Mouse (Mus musculus) thymus, postnatal 14 days (tissue): Measurements from ENCODE around the gene Ckm.

Experiments used
- DNase-seq: peaks from one replicate; pipeline ENCODE4 v3.0.0; 2021

Gene Ckm

GRCm38 (mm10) chr7:19436276-19436675 lies 31.7 kb downstream of the Ckm start:
- no peak for DNase-seq

DNA sequence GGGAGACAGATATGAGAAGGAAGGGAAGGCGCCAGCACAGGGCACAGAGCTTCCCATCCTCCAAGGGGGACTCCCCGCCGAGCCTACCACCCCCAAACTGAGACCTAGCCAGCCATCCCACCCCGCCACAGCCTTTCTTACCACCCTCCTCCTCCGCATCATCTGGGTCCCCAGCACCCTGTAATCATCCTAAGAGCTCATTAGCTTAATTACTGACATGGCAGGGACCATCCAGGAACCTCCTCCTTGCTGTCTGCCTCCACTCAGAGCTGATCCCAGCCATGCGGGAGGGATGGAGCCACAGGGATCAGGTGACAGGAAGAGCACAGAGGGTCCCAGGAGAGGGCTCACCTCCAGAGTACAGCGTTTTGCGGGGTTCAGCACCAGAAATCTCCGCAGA lies 32.5 kb downstream of the Ckm start:
- DNase-seq: no peak

GRCm38 (mm10) chr7:19441448-19442091 lies 37.0 kb downstream of the Ckm start:
- no peak for DNase-seq

DNA sequence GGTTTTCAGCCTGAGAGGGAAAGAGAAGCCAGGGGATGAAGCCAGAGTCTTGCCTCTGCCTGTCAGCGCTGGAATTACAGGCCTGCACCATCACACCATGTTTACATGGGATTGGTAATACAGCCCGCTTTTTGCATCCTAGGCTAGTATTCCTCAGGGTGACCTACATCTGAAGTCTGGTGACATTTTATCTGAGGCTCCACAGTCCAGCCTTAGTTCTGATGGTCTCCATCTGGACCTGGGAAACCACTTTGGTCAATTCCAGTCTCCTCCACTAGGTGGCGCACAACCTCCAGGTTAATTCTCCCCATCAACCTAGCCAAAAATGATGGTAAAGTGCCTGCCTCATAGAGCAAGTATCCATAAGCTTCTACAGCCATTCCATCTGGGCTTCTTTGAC lies 38.8 kb downstream of the Ckm start:
- DNase-seq: peak; percentile 73

DNA sequence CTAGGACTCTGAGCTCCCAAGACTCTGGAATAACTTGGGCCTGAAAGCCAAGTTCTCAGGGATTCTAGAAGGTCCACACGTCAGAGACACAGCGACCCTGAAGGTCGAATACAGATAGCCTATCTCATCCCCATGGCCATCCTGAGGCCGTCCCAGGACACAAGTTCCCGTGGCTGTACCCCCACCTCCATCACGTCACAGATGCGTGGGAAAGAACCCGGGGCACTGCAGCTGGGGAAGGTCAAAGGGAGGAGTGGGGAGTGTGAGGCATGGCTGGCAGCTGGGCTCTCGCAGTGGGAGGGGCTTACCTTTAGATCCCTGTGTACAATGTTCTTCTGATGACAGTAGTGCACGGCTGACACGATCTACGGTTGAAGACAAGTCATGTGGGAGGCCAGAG lies 40.2 kb downstream of the Ckm start:
- DNase-seq: no peak

- no peak for DNase-seq
Observed at GRCm38 (mm10) chr7:19447689-19448088, 43.1 kb downstream of the Ckm start.

DNA sequence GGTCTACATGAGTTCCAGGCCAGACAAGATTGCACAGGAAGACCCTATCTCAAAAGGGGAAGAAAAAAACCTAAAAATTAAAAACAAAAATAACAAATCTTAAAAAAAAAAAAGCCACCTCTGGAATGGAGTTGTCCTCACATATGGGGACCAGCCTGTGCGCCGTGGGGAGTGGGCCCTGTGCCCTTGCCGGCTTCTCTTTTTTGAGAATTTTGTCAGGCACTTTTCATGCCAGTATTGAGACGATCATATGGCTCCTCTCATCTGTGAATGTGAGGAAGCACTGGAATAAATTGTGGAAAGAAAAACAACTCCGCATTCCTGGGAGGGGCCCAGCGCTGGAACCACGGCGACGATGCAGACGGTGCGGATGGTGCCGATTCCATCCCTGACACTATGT lies 44.6 kb downstream of the Ckm start:
- DNase-seq: no peak

DNA sequence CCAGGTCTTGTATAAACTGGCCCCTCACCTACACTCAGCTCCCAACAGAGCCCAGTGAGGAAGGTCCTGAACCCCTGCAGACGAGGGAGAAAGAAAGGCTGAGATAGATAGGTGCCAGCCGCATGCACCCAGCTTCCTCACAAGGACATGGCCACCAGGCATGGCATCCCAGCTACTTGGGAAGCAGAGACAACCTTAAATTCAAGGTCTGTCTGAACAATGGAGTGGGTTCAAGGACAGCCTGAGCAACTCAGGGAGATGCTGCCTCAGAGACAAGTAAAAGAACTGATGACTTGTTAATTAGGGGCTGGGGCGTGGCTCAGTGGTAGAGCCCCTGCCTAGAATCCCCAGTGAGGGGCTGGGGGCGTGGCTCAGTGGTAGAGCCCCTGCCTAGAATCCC lies 50.6 kb downstream of the Ckm start:
- no peak for DNase-seq

GRCm38 (mm10) chr7:19455819-19456495 lies 51.4 kb downstream of the Ckm start:
- no peak for DNase-seq

DNA sequence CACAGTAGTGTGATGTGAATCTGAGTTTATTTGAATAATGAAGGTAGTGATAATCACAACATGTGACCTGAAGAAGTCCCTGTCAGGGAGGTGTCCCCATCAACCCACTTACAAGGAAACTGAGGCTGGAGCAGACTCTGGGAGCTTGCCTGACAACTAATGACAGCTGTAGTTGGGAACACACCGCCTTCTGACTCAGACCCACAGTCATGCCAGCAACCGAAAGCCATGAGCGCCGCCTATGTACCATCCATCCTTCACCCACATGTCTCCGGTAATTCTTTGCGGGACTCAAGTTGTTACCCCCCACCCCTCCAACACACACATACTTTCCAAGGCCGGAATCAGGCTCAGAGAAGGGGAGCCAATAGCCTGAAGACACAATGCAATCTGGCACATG lies 52.1 kb downstream of the Ckm start:
- no peak for DNase-seq

- DNase-seq: no peak
Observed at GRCm38 (mm10) chr7:19457414-19458071, 53.0 kb downstream of the Ckm start.

GRCm38 (mm10) chr7:19458072-19458486 lies 53.5 kb downstream of the Ckm start:
- DNase-seq: peak; percentile 87

- peak; percentile 84 for DNase-seq
Observed at GRCm38 (mm10) chr7:19458591-19459111, 54.1 kb downstream of the Ckm start, which contains the start of gene Mark4. Gene Mark4, minus strand, starts transcription at chr7:19458821.

DNA sequence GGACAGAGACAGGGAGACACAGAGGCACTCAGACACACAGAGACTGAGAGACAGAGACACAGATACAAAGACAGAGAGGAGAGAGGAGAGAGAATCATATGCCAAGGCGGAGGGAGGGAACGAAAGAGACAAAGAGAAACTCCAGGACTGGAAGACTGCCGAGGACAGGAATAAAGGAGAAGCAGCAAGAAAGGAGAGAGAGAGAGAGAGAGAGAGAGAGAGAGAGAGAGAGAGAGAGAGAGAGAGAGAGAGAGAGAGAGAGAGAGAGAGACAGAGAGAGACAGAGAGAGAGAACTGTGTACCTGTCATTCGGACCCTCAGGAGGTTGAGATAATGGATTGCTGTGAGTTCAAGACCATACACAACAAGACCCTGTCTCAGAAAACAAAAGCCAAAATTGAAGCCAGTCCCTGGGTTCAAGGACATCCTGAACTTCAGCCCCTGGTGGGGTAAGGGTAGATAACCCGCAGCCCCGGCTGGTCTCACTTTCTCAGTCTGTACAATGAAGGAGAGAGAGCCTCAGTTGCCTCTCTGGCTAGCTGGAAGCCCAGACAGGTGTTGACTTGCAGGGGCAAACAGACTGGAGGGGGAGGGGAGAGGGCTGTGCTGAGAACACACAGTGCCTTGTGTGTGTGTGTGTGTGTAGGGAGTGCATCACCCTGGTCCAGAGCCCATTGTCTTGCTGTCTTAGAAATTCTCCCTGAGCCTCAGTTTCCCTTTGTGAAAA lies 54.7 kb downstream of the Ckm start:
- peak; percentile 27 for DNase-seq

DNA sequence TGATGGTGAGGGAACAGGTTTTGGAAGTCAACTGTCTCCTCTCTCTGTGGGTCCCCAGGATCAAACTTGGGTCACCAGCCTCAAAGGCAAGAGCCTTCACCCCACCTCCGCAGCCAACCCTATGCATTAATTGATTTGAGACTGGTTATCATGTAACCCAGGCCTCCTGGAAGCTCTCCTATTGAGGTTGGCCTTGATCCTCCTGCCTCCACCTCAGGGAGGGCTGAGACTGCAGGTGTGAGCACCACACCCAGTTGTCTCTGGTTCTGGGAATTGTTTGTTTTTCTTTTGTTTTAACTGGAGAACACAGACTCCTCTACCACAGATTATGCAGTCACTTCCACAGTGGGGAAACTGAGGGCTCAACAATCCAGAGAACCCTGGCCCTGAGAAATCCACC lies 55.9 kb downstream of the Ckm start:
- no peak for DNase-seq

DNA sequence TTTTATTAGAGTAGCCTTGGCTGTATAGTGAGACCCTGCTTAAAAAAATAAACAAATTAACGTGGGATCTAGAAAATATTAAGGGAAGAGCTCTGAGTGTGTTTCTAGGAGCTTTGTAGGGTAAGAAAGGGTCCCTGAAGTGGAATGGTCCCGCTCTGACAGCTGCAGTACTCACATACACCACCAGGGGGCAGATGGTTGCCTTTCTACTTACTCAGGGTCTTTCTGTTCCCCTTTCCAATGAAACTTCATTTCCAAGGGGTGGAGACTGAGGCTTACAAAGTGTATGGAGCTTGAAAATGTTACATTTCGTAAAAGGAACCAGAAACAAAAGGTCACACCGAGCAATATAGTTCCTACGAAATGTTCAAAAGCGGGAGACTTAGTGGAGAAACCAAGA lies 56.9 kb downstream of the Ckm start:
- peak; percentile 72 for DNase-seq

DNA sequence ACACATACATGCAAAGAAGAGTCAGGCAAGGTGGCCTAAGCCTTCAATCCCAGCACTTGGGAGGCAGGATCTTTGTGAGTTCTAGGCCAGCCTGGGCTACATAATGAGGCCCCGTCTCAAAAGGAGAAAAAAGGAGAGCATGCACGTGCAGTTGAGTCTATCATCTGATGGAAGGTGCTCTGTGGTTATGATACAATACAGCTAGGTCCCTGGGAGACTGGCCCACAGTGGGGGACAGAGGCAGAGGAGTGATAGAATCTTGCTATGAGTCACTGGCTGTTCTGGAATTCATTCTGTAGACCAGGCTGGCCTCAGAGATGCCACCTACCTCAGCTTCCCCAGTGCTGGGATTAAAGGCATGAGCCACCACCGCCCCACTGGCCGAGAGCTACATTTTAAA lies 57.9 kb downstream of the Ckm start:
- no peak for DNase-seq

DNA sequence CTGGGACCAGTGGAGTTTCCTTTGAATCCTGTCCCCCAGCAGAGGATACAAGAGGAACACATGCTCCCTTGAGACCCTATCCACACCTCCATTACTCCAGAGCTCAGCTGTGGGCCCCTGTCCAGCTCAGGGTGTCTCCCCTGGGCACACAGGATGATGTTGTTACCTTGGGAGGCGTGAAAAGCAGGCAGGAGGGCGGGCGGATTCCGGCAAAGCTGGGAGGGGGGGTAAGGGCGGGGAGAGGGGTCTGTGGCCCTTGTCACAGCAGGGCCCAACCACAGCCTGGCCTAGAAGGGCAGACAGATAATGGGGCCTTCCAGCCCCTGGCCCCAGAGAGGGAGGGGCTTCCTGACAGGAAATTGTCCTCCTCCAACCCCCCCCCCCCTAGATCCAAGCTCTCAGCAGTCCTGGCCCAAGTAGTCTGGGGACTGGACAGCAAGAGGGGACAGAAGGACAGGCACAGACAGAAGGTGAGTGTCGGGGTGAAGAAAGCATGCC lies 58.4 kb downstream of the Ckm start, which contains the start of gene Exoc3l2:
Exoc3l2 (plus strand) TSS at position 448 of the 498 bp plus-strand sequence.
- no peak for DNase-seq

GRCm38 (mm10) chr7:19464367-19465307 lies 60.1 kb downstream of the Ckm start:
- DNase-seq: no peak

DNA sequence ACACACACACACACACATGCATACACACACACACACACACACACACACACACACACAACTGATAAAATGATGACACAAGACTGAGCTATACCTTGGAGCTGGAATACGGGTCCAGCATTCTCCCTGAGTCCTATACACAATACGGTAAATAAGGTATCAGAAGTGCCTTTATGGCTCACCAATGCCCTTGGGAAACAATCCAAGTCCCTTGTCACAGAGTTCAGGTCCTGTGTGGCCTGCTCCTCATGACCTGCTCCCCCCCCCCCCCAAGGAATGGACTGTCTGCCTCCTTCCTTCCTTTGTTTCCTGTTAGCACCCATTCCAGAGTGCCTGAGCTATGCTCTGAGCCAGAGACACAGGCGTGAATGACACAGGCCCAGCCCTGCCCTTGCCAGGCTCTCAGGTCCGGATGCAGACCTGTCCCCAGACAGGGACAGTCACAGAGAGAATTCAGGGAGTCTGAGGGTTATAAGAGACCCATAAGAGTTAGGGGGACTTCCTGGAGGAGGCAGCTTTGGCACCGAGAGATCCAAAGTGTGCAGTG lies 62.1 kb downstream of the Ckm start:
- DNase-seq: no peak

DNA sequence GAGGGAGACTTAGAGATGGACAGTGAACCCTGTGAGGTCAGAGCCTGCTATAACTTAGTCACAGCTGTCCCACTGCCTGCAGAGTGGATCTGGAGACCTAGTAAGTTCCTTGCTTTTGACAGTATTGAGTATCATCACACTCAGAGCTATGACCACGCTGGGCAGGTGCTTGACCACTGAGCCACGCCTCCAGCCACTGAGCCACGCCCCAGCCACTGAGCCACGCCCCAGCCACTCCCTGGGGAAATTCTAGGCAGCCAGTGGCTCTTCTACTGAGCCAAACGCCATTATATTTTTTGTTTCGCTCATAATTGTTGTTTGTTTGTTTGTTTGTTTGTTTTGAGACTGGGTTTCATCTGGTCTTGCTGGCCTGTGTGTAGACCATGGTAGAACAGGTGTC lies 63.1 kb downstream of the Ckm start:
- DNase-seq: no peak

- DNase-seq: no peak
Observed at GRCm38 (mm10) chr7:19468279-19468678, 63.7 kb downstream of the Ckm start.
